Mouse (Mus musculus): ENCODE measurements at regions not wholly inside any gene's neighbourhood (a gene's known extent, or its start where the extent isn't known, plus 50 kb on each side); places are given as distances from the start of the nearest gene placed in this dataset.

- DNase-seq (ENCODE audit: low spot score in 2 of 2): no peak
Measured at GRCm38 (mm10) chr2:169452956-169453355, 134.6 kb downstream of the Gm11011 start.

GRCm38 (mm10) chr2:169450801-169451200 lies 136.7 kb downstream of the Gm11011 start:
- no peak for DNase-seq (ENCODE audit: low spot score in 2 of 2)

- DNase-seq (ENCODE audit: low spot score in 2 of 2): peak; percentile 25 to 51
Measured at GRCm38 (mm10) chr2:169447495-169448280, 139.9 kb downstream of the Gm11011 start.

- no peak for DNase-seq (ENCODE audit: low spot score in 2 of 2)
Measured at GRCm38 (mm10) chr2:169445877-169446276, 141.7 kb downstream of the Gm11011 start.

- DNase-seq (ENCODE audit: low spot score in 2 of 2): no peak
Measured at GRCm38 (mm10) chr2:169445371-169445770, 142.2 kb downstream of the Gm11011 start.

GRCm38 (mm10) chr2:169443271-169443670 lies 144.3 kb downstream of the Gm11011 start:
- no peak for DNase-seq (ENCODE audit: low spot score in 2 of 2)

- DNase-seq (ENCODE audit: low spot score in 2 of 2): no peak
Measured at GRCm38 (mm10) chr2:169431516-169431915, 156.0 kb downstream of the Gm11011 start.

- DNase-seq (ENCODE audit: low spot score in 2 of 2): no peak
Measured at GRCm38 (mm10) chr2:169429411-169429810, 158.1 kb downstream of the Gm11011 start.

- DNase-seq (ENCODE audit: low spot score in 2 of 2): no peak
Measured at GRCm38 (mm10) chr2:169424166-169424920, 163.2 kb downstream of the Gm11011 start.

GRCm38 (mm10) chr2:169412361-169412760 lies 175.2 kb downstream of the Gm11011 start:
- no peak for DNase-seq (ENCODE audit: low spot score in 2 of 2)

GRCm38 (mm10) chr2:169410080-169410479 lies 177.5 kb downstream of the Gm11011 start:
- DNase-seq (ENCODE audit: low spot score in 2 of 2): no peak

GRCm38 (mm10) chr2:169404908-169405690 lies 182.4 kb downstream of the Gm11011 start:
- DNase-seq (ENCODE audit: low spot score in 2 of 2): no peak

- no peak for DNase-seq (ENCODE audit: low spot score in 2 of 2)
Measured at GRCm38 (mm10) chr2:169397758-169398157, 189.8 kb downstream of the Gm11011 start.

GRCm38 (mm10) chr2:169397013-169397412 lies 190.5 kb downstream of the Gm11011 start:
- DNase-seq (ENCODE audit: low spot score in 2 of 2): no peak

- peak; percentile 4 to 6 for DNase-seq (ENCODE audit: low spot score in 2 of 2)
Measured at GRCm38 (mm10) chr2:169396294-169396693, 191.3 kb downstream of the Gm11011 start.

GRCm38 (mm10) chr2:169389611-169390010 lies 197.9 kb downstream of the Gm11011 start:
- DNase-seq (ENCODE audit: low spot score in 2 of 2): peak in 1 of 2 experiments; percentile 1

- DNase-seq (ENCODE audit: low spot score in 2 of 2): no peak
Measured at GRCm38 (mm10) chr2:169388569-169388968, 199.0 kb downstream of the Gm11011 start.

GRCm38 (mm10) chr2:169387765-169388518 lies 199.6 kb downstream of the Gm11011 start:
- DNase-seq (ENCODE audit: low spot score in 2 of 2): no peak

- DNase-seq (ENCODE audit: low spot score in 2 of 2): no peak
Measured at GRCm38 (mm10) chr2:169383701-169384100, 203.8 kb downstream of the Gm11011 start.

GRCm38 (mm10) chr2:169373069-169373468 lies 214.5 kb downstream of the Gm11011 start:
- no peak for DNase-seq (ENCODE audit: low spot score in 2 of 2)

GRCm38 (mm10) chr2:169365046-169365445 lies 222.5 kb downstream of the Gm11011 start:
- no peak for DNase-seq (ENCODE audit: low spot score in 2 of 2)

Data from left cerebral cortex, adult 18-20 months (tissue).